Comparison of ENCODE assay signal across 9 mouse cellular contexts in genomic region chr9:44106596-44106995, GRCm38 (mm10). TPM values are rescaled to one million over a fixed set of nuclear protein-coding genes. Genes with fewer than 3 reads are reported as not detected.
A peak's percentile ranks its signal among the peaks of the same experiment; 100 is the strongest.
DNase-seq lines count a peak whose midpoint lies in the region; ATAC-seq and TF ChIP-seq lines count a peak whose summit lies in the region.
"Had no signal": no experiment of that assay in that cellular context is flagged by ENCODE, and none has a peak within 500 bp of the region (broad histone marks: within the 10 kb centered on the region; RNA-seq: fewer than 3 reads in every experiment).

No protein-coding gene starts in this region.

- ATAC-seq in intestine, embryonic 14.5 days (replicated peaks; ENCODE audit: low FRiP score, low TSS enrichment, low read depth) = no peak
- ATAC-seq in neural tube, embryonic 15.5 days (ENCODE audit: low FRiP score) = no peak

- H3K9ac ChIP-seq in intestine, embryonic 14.5 days (ENCODE audit: low read length) = no peak overlapping the region
- no peak overlapping the region for H3K9ac ChIP-seq in neural tube, embryonic 15.5 days (replicated peaks)

- intact Hi-C loops in left cerebral cortex, adult 2 months (cut with DNase I) = loop anchor here (5.0 kb wide), 1 partner anchor 39 kb away; the partner anchor contains the start of gene Usp2
- intact Hi-C loops in left cerebral cortex, postnatal 4 days (cut with DNase I) = loop anchor here (10.0 kb wide), 1 partner anchor 122 kb away; no protein-coding TSS in a partner anchor

- TF ChIP-seq CTCF in left cerebral cortex, adult 2 months (IDR thresholded peaks at IDR 0.05) = no peak

- 81% methylated on average over 4 of the region's 4 CpGs for WGBS in intestine, embryonic 14.5 days
- 74% methylated on average over 4 of the region's 4 CpGs for WGBS in neural tube, embryonic 15.5 days

- H3K4me3 ChIP-seq in left cerebral cortex, adult 2 months = no peak overlapping the region
- no peak overlapping the region for H3K4me3 ChIP-seq in intestine, embryonic 14.5 days (ENCODE audit: low read depth, low read length)
- no peak overlapping the region for H3K4me3 ChIP-seq in neural tube, embryonic 15.5 days (replicated peaks)

- no peaks in the 10 kb centered on the region for H3K27me3 ChIP-seq in intestine, embryonic 14.5 days (replicated peaks; ENCODE audit: control insufficient read depth, insufficient read depth, low read length)
- H3K27me3 ChIP-seq in neural tube, embryonic 15.5 days (replicated peaks) = no peaks in the 10 kb centered on the region

- peaks cover 45% of the 10 kb centered on the region for H3K4me1 ChIP-seq in intestine, embryonic 14.5 days (replicated peaks; ENCODE audit: control insufficient read depth, insufficient read depth, low read length)
- H3K4me1 ChIP-seq in neural tube, embryonic 15.5 days = peaks cover 51% of the 10 kb centered on the region

- peak; percentile 51 to 55 for DNase-seq in cerebellum, postnatal 36 days
- no peak for DNase-seq in cerebellum, postnatal 4 days (ENCODE audit: low spot score in 2 of 2)
- no peak for DNase-seq in left cerebral cortex, adult 2 months (ENCODE audit: extremely low spot score in 1 of 2, low spot score in 2 of 2)
- DNase-seq in left cerebral cortex, postnatal 4 days = no peak
- no peak for DNase-seq in intestine, embryonic 14.5 days (ENCODE audit: low spot score)
- DNase-seq in urinary bladder, postnatal 4 days (ENCODE audit: low spot score in 2 of 2) = no peak
- no peak for DNase-seq in ovary, postnatal 14 days (ENCODE audit: low spot score)

- H3K36me3 ChIP-seq in intestine, embryonic 14.5 days (ENCODE audit: control insufficient read depth, insufficient read depth, low read length) = peaks cover 28% of the 10 kb centered on the region
- peaks cover 4% of the 10 kb centered on the region; the same call in 1 of the 2 replicates for H3K36me3 ChIP-seq in neural tube, embryonic 15.5 days

- no peaks in the 10 kb centered on the region for H3K9me3 ChIP-seq in intestine, embryonic 14.5 days (ENCODE audit: control insufficient read depth, low read length)
- no peaks in the 10 kb centered on the region for H3K9me3 ChIP-seq in neural tube, embryonic 15.5 days (replicated peaks)

- H3K4me2 ChIP-seq in intestine, embryonic 14.5 days (ENCODE audit: low read length) = no peak overlapping the region
- 0 out of 2 replicates have a peak overlapping the region, but pooled peaks have one; percentile 42 for H3K4me2 ChIP-seq in neural tube, embryonic 15.5 days

- peak overlapping the region; percentile 57 for H3K27ac ChIP-seq in left cerebral cortex, adult 2 months
- H3K27ac ChIP-seq in intestine, embryonic 14.5 days (ENCODE audit: low read depth) = peak overlapping the region; percentile 69; the same call in 1 of the 2 replicates
- H3K27ac ChIP-seq in neural tube, embryonic 15.5 days (replicated peaks) = peak overlapping the region; percentile 76
- H3K27ac ChIP-seq: macrophage had no signal

RNA-seq across cellular contexts. Expression of gene C1qtnf5, which starts 0.4 kb away (rescaled TPM):
- total RNA-seq in left cerebral cortex, adult 2 months (2021) = 10 to 100 TPM; 14.2 to 15.3 TPM
- total RNA-seq in left cerebral cortex, postnatal 4 days (2021) = 10 to 100 TPM in 1 of 2 experiments, 1 to 10 TPM in 1; 5.3 to 10.6 TPM
- polyA plus RNA-seq in intestine, embryonic 14.5 days (2014; fragmentation: Nextera tagmentation; extraction: Ambion mirVana) = 3.2 and 3.4 TPM in 2 replicates
- polyA plus RNA-seq in neural tube, embryonic 15.5 days (2015; fragmentation: Nextera tagmentation; extraction: Ambion mirVana) = 5.8 and 9.3 TPM in 2 replicates
- polyA plus RNA-seq: macrophage had no signal

RNA-seq across cellular contexts. Expression of gene Mfrp, which starts 5.1 kb away (rescaled TPM):
- total RNA-seq in left cerebral cortex, adult 2 months (2021) = 1 to 10 TPM in 1 of 2 experiments, under 1 TPM in 1; 0.82 to 1.6 TPM
- not detected for total RNA-seq in left cerebral cortex, postnatal 4 days (2021)
- 0.18 TPM in 1 of 2 replicates, not detected in the other for polyA plus RNA-seq in intestine, embryonic 14.5 days (2014; fragmentation: Nextera tagmentation; extraction: Ambion mirVana)
- polyA plus RNA-seq in neural tube, embryonic 15.5 days (2015; fragmentation: Nextera tagmentation; extraction: Ambion mirVana) = 0.08 and 0.28 TPM in 2 replicates
- polyA plus RNA-seq: macrophage had no signal

RNA-seq across cellular contexts. Expression of gene Gm49380, which starts 6.7 kb away (rescaled TPM):
- total RNA-seq in left cerebral cortex, adult 2 months (2021) = under 1 TPM in 1 of 2 experiments, not detected in 1; 0.56 TPM
- under 1 TPM in 1 of 2 experiments, not detected in 1; 0.44 TPM for total RNA-seq in left cerebral cortex, postnatal 4 days (2021)
- 0.14 and 0.36 TPM in 2 replicates for polyA plus RNA-seq in intestine, embryonic 14.5 days (2014; fragmentation: Nextera tagmentation; extraction: Ambion mirVana)
- 0.15 and 0.58 TPM in 2 replicates for polyA plus RNA-seq in neural tube, embryonic 15.5 days (2015; fragmentation: Nextera tagmentation; extraction: Ambion mirVana)

RNA-seq across cellular contexts. Expression of gene Rnf26, which starts 6.7 kb away (rescaled TPM):
- total RNA-seq in left cerebral cortex, adult 2 months (2021) = 10 to 100 TPM; 32.7 to 33.1 TPM
- total RNA-seq in left cerebral cortex, postnatal 4 days (2021) = 10 to 100 TPM; 31.1 to 33.1 TPM
- 70.2 and 75.7 TPM in 2 replicates for polyA plus RNA-seq in intestine, embryonic 14.5 days (2014; fragmentation: Nextera tagmentation; extraction: Ambion mirVana)
- polyA plus RNA-seq in neural tube, embryonic 15.5 days (2015; fragmentation: Nextera tagmentation; extraction: Ambion mirVana) = 33.7 and 42.5 TPM in 2 replicates

RNA-seq across cellular contexts. Expression of gene Mcam, which starts 27.7 kb away (rescaled TPM):
- total RNA-seq in left cerebral cortex, adult 2 months (2021) = 10 to 100 TPM in 1 of 2 experiments, 1 to 10 TPM in 1; 9.0 to 11.6 TPM
- total RNA-seq in left cerebral cortex, postnatal 4 days (2021) = 10 to 100 TPM; 13.7 to 16.9 TPM
- polyA plus RNA-seq in intestine, embryonic 14.5 days (2014; fragmentation: Nextera tagmentation; extraction: Ambion mirVana) = 47.9 and 49.7 TPM in 2 replicates
- polyA plus RNA-seq in neural tube, embryonic 15.5 days (2015; fragmentation: Nextera tagmentation; extraction: Ambion mirVana) = 17.3 and 22.6 TPM in 2 replicates
- polyA plus RNA-seq: macrophage had no signal

Comparison
In these comparisons a context has a peak if more than half of its experiments do, and no peak if none do; other contexts are left out.
1. DNase-seq: peak in cerebellum, postnatal 36 days (2 of 2); none in cerebellum, postnatal 4 days (0 of 2), left cerebral cortex, adult 2 months (0 of 2), left cerebral cortex, postnatal 4 days (single experiment), intestine, embryonic 14.5 days (single experiment), urinary bladder, postnatal 4 days (0 of 2) and ovary, postnatal 14 days (single experiment).
2. Peak in every context shown above with its lines, with median percentiles within 50 percentile points of each other: H3K27ac ChIP-seq.